Mouse (Mus musculus) frontal cortex, adult 2 months (tissue): Measurements from ENCODE around the gene Zfp563. TPM values are rescaled to one million over a fixed set of nuclear protein-coding genes. Genes with fewer than 3 reads are reported as not detected.

Experiments used
- DNase-seq, 2 experiments: peaks; one replicate each; pipeline ENCODE4 v3.0.0; 2022; ENCODE audit warnings: low spot score in 1 of 2; ENCODE audit errors: extremely low spot score in 1 of 2
- polyA plus RNA-seq: library from polyadenylated mRNA; depleted of rRNA; stranded (reverse); fragments of >200 nt; gene quantifications from 2 replicates; pipeline ENCODE4 v1.2.3, GENCODE M21; 2012; rRNA removed

Gene Zfp563
- 7.6 and 9.4 TPM in 2 replicates for polyA plus RNA-seq

GRCm38 (mm10) chr17:33089220-33089949 lies at the start of gene Zfp563:
Zfp563 (plus strand) TSS chr17:33089310.
- peak; percentile 79 to 95 for DNase-seq

- DNase-seq: no peak
Observed at GRCm38 (mm10) chr17:33058791-33059190, 30.3 kb upstream of the Zfp563 start.

GRCm38 (mm10) chr17:33063001-33063400 lies 26.1 kb upstream of the Zfp563 start:
- no peak for DNase-seq

- DNase-seq: no peak
Observed at GRCm38 (mm10) chr17:33067958-33068357, 21.2 kb upstream of the Zfp563 start, which contains the start of gene 4921501E09Rik. 4921501E09Rik (minus strand) TSS chr17:33068058.

GRCm38 (mm10) chr17:33091630-33092029 lies 2.5 kb downstream of the Zfp563 start:
- no peak for DNase-seq

GRCm38 (mm10) chr17:33092391-33093193 lies 3.5 kb downstream of the Zfp563 start:
- DNase-seq: peak; percentile 66 to 89

- DNase-seq: no peak
Observed at GRCm38 (mm10) chr17:33097396-33097795, 8.3 kb downstream of the Zfp563 start.

GRCm38 (mm10) chr17:33124546-33124945 lies 35.4 kb downstream of the Zfp563 start:
- no peak for DNase-seq

- DNase-seq: peak in 1 of 2 experiments; percentile 22
Observed at GRCm38 (mm10) chr17:33126257-33126656, 37.1 kb downstream of the Zfp563 start.

- DNase-seq: no peak
Observed at GRCm38 (mm10) chr17:33139261-33139820, 50.2 kb downstream of the Zfp563 start, which contains the start of gene Morc2b. Morc2b (minus strand) TSS chr17:33139683.

Other genes with a start within 250 kb of the Zfp563 start
- gene Zfp870, start 197.7 kb upstream of the Zfp563 start, polyA plus RNA-seq: 5.7 TPM in 2 replicates
- 12.2 and 15.1 TPM in 2 replicates for gene Cyp4f14, start 172.0 kb upstream of the Zfp563 start, polyA plus RNA-seq
- gene Cyp4f13, start 141.9 kb upstream of the Zfp563 start, polyA plus RNA-seq: 36.3 and 42.6 TPM in 2 replicates
- 3.3 and 4.1 TPM in 2 replicates for gene Zfp472, start 123.5 kb upstream of the Zfp563 start, polyA plus RNA-seq
- 11.7 and 12.7 TPM in 2 replicates for gene Zfp952, start 96.2 kb upstream of the Zfp563 start, polyA plus RNA-seq
- 9.9 and 11.1 TPM in 2 replicates for gene Zfp763, start 55.9 kb upstream of the Zfp563 start, polyA plus RNA-seq
- gene 4921501E09Rik, start 21.3 kb upstream of the Zfp563 start, polyA plus RNA-seq: not detected in 2 replicates
- gene Morc2b, start 50.4 kb downstream of the Zfp563 start, polyA plus RNA-seq: 2.6 and 3.3 TPM in 2 replicates
- gene Olfr55, start 79.1 kb downstream of the Zfp563 start, polyA plus RNA-seq: 0.02 and 0.06 TPM in 2 replicates
- 0.15 TPM in 1 of 2 replicates, not detected in the other for gene Olfr239, start 102.0 kb downstream of the Zfp563 start, polyA plus RNA-seq
- 2.4 TPM in 2 replicates for gene Olfr1564, start 132.4 kb downstream of the Zfp563 start, polyA plus RNA-seq
- 5.5 and 6.2 TPM in 2 replicates for gene Zfp955a, start 165.8 kb downstream of the Zfp563 start, polyA plus RNA-seq
- gene Olfr63, start 175.4 kb downstream of the Zfp563 start, polyA plus RNA-seq: not detected in 2 replicates
- 10.1 and 12.0 TPM in 2 replicates for gene Zfp955b, start 200.2 kb downstream of the Zfp563 start, polyA plus RNA-seq